Mouse (Mus musculus): Measurements from ENCODE around the gene Dgki. TPM values are rescaled to one million over a fixed set of nuclear protein-coding genes. Genes with fewer than 3 reads are reported as not detected.

The Dgki gene
- total and polyA plus RNA-seq, 3 experiments, result not detected

DNA sequence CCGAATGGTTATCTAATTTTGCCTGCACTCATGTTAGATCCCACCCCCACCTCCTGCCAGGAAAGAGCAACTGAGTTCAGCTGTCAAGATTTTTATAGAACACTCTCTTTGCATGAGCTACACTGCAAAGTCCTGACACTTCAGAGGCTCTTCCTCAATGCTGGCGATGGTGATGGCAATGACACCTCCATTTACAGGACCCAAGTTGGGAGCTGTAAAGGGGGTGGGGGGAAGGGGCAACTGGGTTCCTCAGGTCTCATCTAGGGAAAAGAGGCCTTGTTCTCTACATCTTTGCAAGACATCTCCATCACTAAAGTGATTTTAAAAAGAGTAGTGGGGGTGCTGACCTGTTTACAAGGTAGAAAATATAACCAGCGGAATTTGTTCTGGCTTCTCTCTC, 29.4 kb upstream of the Dgki start:
- Histone ChIP-seq H3K9ac (ENCODE audit: control insufficient read depth, low read depth, low read length, poor library complexity, severe bottlenecking) (no peak overlapping the region), H3K4me3 (ENCODE audit: control insufficient read depth in 1 of 2, insufficient read depth in 1 of 2, low read depth in 2 of 2, low read length in 2 of 2) (no peak overlapping the region), H3K9me3 (replicated peaks; ENCODE audit: insufficient read depth, low read length) (no peaks in the 10 kb centered on the region), H3K27ac (ENCODE audit: control insufficient read depth, low read depth, low read length) (no peak overlapping the region), H3K27me3 (ENCODE audit: control insufficient read depth in 1 of 2, insufficient read depth in 2 of 2, low read length in 2 of 2) (no peaks in the 10 kb centered on the region), H3K36me3 (ENCODE audit: control insufficient read depth in 1 of 2, insufficient read depth in 2 of 2, low read length in 2 of 2) (no peaks in the 10 kb centered on the region), H3K4me1 (ENCODE audit: control insufficient read depth in 1 of 2, insufficient read depth in 2 of 2, low read length in 2 of 2) (no peaks in the 10 kb centered on the region), H3K79me2 (ENCODE audit: control insufficient read depth, insufficient read depth, low read length, poor library complexity) (no peaks in the 10 kb centered on the region)
- TF ChIP-seq SIN3A (IDR thresholded peaks at IDR 0.05; ENCODE audit: low read length) (no peak), MAX (IDR thresholded peaks at IDR 0.05; ENCODE audit: low read length) (no peak), GABPA (IDR thresholded peaks at IDR 0.05; ENCODE audit: low read depth, low read length) (no peak), MXI1 (IDR thresholded peaks at IDR 0.05; ENCODE audit: low read depth, low read length) (no peak), HCFC1 (IDR thresholded peaks at IDR 0.05; ENCODE audit: low read depth, low read length) (no peak), MYB (IDR thresholded peaks at IDR 0.05; ENCODE audit: low read depth, low read length) (no peak), MAFK (IDR thresholded peaks at IDR 0.05; ENCODE audit: borderline replicate concordance, low read depth, low read length) (no peak)
- no peak for DNase-seq (ENCODE audit: low read depth, low spot score)

DNA sequence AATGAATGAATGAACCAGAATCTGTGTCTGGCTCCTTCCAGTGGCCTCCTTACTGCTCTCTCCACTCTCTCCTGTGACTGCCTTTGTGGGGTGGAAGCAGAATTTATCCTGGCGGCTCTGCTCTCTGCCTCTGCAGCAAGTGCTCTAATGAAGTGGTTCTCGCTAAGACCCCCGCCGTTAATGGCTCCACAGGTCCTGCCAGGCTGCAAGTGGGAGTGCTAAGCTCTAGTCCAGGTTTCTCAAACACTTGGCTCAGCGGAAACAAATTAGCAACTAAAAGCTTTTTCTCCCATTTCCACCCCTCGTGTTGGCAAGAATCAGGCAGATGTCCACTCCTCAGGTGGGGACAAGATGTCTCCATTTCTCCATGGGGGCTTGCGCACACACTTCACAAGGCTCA, 28.7 kb upstream of the Dgki start:
- DNase-seq (ENCODE audit: low read depth, low spot score), result no peak
- Histone ChIP-seq H3K9ac (ENCODE audit: control insufficient read depth, low read depth, low read length, poor library complexity, severe bottlenecking) (no peak overlapping the region), H3K36me3 (ENCODE audit: control insufficient read depth in 1 of 2, insufficient read depth in 2 of 2, low read length in 2 of 2) (no peaks in the 10 kb centered on the region), H3K4me1 (ENCODE audit: control insufficient read depth in 1 of 2, insufficient read depth in 2 of 2, low read length in 2 of 2) (no peaks in the 10 kb centered on the region), H3K27ac (ENCODE audit: control insufficient read depth, low read depth, low read length) (no peak overlapping the region), H3K9me3 (replicated peaks; ENCODE audit: insufficient read depth, low read length) (no peaks in the 10 kb centered on the region), H3K79me2 (ENCODE audit: control insufficient read depth, insufficient read depth, low read length, poor library complexity) (no peaks in the 10 kb centered on the region), H3K4me3 (ENCODE audit: control insufficient read depth in 1 of 2, insufficient read depth in 1 of 2, low read depth in 2 of 2, low read length in 2 of 2) (no peak overlapping the region), H3K27me3 (ENCODE audit: control insufficient read depth in 1 of 2, insufficient read depth in 2 of 2, low read length in 2 of 2) (no peaks in the 10 kb centered on the region)
- TF ChIP-seq ZKSCAN1 (IDR thresholded peaks at IDR 0.05; ENCODE audit: low read depth, low read length) (no peak), RAD21 (IDR thresholded peaks at IDR 0.05; ENCODE audit: low read depth, low read length) (no peak), ELF1 (IDR thresholded peaks at IDR 0.05; ENCODE audit: low read depth, low read length) (no peak), BHLHE40 (IDR thresholded peaks at IDR 0.05; ENCODE audit: borderline replicate concordance, low read depth, low read length) (no peak), ZMIZ1 (IDR thresholded peaks at IDR 0.05; ENCODE audit: low read depth, low read length) (no peak), MAX (IDR thresholded peaks at IDR 0.05; ENCODE audit: low read length) (no peak), MYB (IDR thresholded peaks at IDR 0.05; ENCODE audit: low read depth, low read length) (no peak), CHD1 (IDR thresholded peaks at IDR 0.05; ENCODE audit: low read depth, low read length) (no peak), E2F4 (IDR thresholded peaks at IDR 0.05; ENCODE audit: borderline replicate concordance, low read depth, low read length) (no peak), SIN3A (IDR thresholded peaks at IDR 0.05; ENCODE audit: low read length) (no peak), RCOR1 (IDR thresholded peaks at IDR 0.05; ENCODE audit: low read depth, low read length) (no peak), POLR2AphosphoS2 (IDR thresholded peaks at IDR 0.05; ENCODE audit: low read length) (no peak), NRF1 (IDR thresholded peaks at IDR 0.05; ENCODE audit: insufficient read depth, low read depth, low read length, poor library complexity, severe bottlenecking) (no peak)
